Mouse (Mus musculus): Measurements from ENCODE around the gene Tmc2. TPM values are rescaled to one million over a fixed set of nuclear protein-coding genes. Genes with fewer than 3 reads are reported as not detected.
A peak's percentile ranks its signal among the peaks of the same experiment; 100 is the strongest.

Gene Tmc2
- polyA plus RNA-seq, 2 experiments: not detected

DNA sequence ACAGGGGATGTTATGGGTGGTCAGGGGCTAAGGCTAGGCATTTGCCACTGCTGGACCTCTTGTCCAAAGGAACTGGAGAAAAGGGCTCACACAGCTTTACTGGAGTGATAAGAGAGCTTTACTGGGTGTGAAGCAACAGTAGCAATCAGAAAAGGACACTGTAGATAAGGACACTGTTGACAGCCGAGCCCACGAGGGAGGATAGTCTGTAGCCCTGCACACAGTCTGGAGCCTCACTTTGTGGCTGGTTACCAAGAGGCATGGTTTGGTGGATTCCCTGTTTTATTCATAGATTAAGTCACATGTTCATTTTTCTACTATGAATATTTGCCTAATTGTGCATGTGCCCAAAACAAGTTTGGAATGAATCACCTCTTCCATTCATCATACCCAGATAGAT, 67.4 kb downstream of the Tmc2 start:
- ATAC-seq (ENCODE audit: insufficient read depth) (peak; percentile 89), DNase-seq (ENCODE audit: low read depth in 3 of 3, low spot score in 3 of 3) (peak; percentile 64 to 73 (median 68))
- 4% methylated on average over 2 of the region's 2 CpGs for WGBS (ENCODE audit: insufficient replicate concordance)
- H3K9me3 ChIP-seq (ENCODE audit: control insufficient read depth, low read length): no peaks in the 10 kb centered on the region
- peak overlapping the region; percentile 73 for H3K4me2 ChIP-seq (ENCODE audit: low read depth)
- no peaks in the 10 kb centered on the region for H3K27me3 ChIP-seq (ENCODE audit: control insufficient read depth, insufficient read depth, low read length)
- H3K36me3 ChIP-seq (replicated peaks; ENCODE audit: control insufficient read depth, insufficient read depth, low read depth): no peaks in the 10 kb centered on the region
- peak overlapping the region; percentile 58 for H3K27ac ChIP-seq
- H3K9ac ChIP-seq (replicated peaks): peak overlapping the region; percentile 15; the same call in 1 of the 2 replicates
- peaks cover 50 to 54% of the 10 kb centered on the region in 2 experiments for H3K4me1 ChIP-seq (replicated peaks; ENCODE audit: control insufficient read depth in 2 of 2, insufficient read depth in 2 of 2, low read length in 1 of 2)
- H3K4me3 ChIP-seq (ENCODE audit: insufficient read depth in 1 of 2, low read depth in 2 of 2, low read length in 2 of 2): peak overlapping the region in 1 of 2 experiments; percentile 8; a peak in 1 of 4 replicates
- peak; percentile 83 for TF ChIP-seq EP300 (IDR thresholded peaks at IDR 0.05; ENCODE audit: low read depth)
- TF ChIP-seq CTCF (IDR thresholded peaks at IDR 0.05; ENCODE audit: low read depth): no peak

DNA sequence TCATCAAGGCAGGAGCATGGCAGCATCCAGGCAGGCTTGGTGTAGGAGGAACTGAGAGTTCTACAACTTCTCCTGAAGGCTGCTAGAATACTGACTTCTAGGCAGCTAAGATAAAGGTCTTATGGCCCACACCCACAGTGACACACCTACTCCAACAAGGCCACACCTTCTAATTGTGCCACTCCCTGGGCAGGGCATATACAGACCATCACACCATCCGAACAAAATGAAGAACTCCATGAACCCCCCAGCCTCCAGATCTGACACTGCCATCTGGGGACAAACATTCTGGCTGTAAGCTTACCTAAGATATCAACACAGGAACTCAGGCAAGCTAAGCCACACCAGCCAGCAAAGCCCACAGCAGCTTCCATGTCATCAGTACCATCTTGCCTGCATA, 70.5 kb downstream of the Tmc2 start:
- no peaks in the 10 kb centered on the region for H3K36me3 ChIP-seq (replicated peaks; ENCODE audit: control insufficient read depth, insufficient read depth, low read depth)
- peak overlapping the region; percentile 55 to 59 for H3K4me3 ChIP-seq (ENCODE audit: insufficient read depth in 1 of 2, low read depth in 2 of 2, low read length in 2 of 2)
- H3K9me3 ChIP-seq (ENCODE audit: control insufficient read depth, low read length): no peaks in the 10 kb centered on the region
- H3K9ac ChIP-seq (replicated peaks): peak overlapping the region; percentile 67
- H3K4me1 ChIP-seq (replicated peaks; ENCODE audit: control insufficient read depth in 2 of 2, insufficient read depth in 2 of 2, low read length in 1 of 2): peaks cover 49 to 58% of the 10 kb centered on the region in 2 experiments
- peak; percentile 81 for ATAC-seq (ENCODE audit: insufficient read depth)
- no peaks in the 10 kb centered on the region for H3K27me3 ChIP-seq (ENCODE audit: control insufficient read depth, insufficient read depth, low read length)
- H3K4me2 ChIP-seq (ENCODE audit: low read depth): peak overlapping the region; percentile 73
- TF ChIP-seq CTCF (IDR thresholded peaks at IDR 0.05; ENCODE audit: low read depth): no peak
- TF ChIP-seq EP300 (IDR thresholded peaks at IDR 0.05; ENCODE audit: low read depth): peak; percentile 55; the same call in 1 of the 2 replicates
- WGBS (ENCODE audit: insufficient replicate concordance): 8% methylated on average over 1 of the region's 1 CpGs
- peak; percentile 56 to 76 (median 57) for DNase-seq (ENCODE audit: low read depth in 3 of 3, low spot score in 3 of 3)
- H3K27ac ChIP-seq: peak overlapping the region; percentile 69

DNA sequence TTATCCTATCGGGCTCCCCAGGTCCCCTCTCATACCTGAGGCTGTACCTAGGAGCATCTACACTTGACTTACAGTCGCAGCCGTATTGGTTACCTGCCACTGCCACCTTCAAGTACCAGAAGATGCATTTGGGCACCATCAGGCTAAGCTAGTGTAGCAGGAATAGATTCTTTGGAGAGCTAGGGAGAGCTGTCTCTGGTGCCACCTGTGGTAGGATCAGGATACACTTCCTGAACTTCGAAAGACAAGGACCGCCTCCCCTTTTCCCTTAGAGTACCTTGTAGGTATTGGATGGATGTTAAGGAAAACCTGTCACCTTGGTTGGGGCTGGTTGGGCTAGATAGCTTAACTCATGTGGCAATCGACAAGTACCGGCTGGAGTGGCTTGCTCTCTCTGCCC, 73.1 kb downstream of the Tmc2 start:
- no peaks in the 10 kb centered on the region for H3K27me3 ChIP-seq (ENCODE audit: control insufficient read depth, insufficient read depth, low read length)
- H3K9ac ChIP-seq (replicated peaks): no peak overlapping the region
- TF ChIP-seq CTCF (IDR thresholded peaks at IDR 0.05; ENCODE audit: low read depth) (no peak), EP300 (IDR thresholded peaks at IDR 0.05; ENCODE audit: low read depth) (no peak)
- DNase-seq (ENCODE audit: low read depth in 3 of 3, low spot score in 3 of 3) (no peak), ATAC-seq (ENCODE audit: insufficient read depth) (no peak)
- H3K4me1 ChIP-seq (replicated peaks; ENCODE audit: control insufficient read depth in 2 of 2, insufficient read depth in 2 of 2, low read length in 1 of 2): peaks cover 25 to 37% of the 10 kb centered on the region in 2 experiments
- H3K9me3 ChIP-seq (ENCODE audit: control insufficient read depth, low read length): no peaks in the 10 kb centered on the region
- H3K27ac ChIP-seq: no peak overlapping the region
- no peak overlapping the region for H3K4me2 ChIP-seq (ENCODE audit: low read depth)
- no peak overlapping the region for H3K4me3 ChIP-seq (ENCODE audit: insufficient read depth in 1 of 2, low read depth in 2 of 2, low read length in 2 of 2)
- H3K36me3 ChIP-seq (replicated peaks; ENCODE audit: control insufficient read depth, insufficient read depth, low read depth): no peaks in the 10 kb centered on the region
- WGBS (ENCODE audit: insufficient replicate concordance): 61% methylated on average over 7 of the region's 7 CpGs

DNA sequence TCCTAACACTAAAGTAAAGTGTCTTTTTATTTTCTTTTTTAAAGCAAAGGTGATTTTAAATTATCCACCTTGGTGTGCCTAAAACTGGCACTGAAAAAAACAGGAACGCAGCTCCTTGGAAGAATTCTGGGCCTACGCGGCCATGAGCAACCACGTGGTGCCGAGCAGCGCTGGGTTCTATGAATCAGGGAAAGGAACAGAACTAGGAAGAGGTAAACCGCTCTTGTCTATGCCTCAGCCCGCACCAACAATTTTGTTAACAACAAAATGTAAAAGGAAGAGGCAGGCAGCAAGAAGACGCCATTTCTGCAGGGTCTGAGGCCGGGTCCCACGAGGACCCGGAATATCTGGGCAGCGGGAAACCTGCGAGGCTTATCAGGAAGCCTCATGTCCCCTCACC, 78.7 kb downstream of the Tmc2 start:
- Histone ChIP-seq H3K9me3 (ENCODE audit: control insufficient read depth, low read length) (no peaks in the 10 kb centered on the region), H3K4me3 (ENCODE audit: insufficient read depth in 1 of 2, low read depth in 2 of 2, low read length in 2 of 2) (peak overlapping the region; percentile 79 to 98), H3K9ac (replicated peaks) (peak overlapping the region; percentile 97), H3K36me3 (replicated peaks; ENCODE audit: control insufficient read depth, insufficient read depth, low read depth) (peaks cover 36% of the 10 kb centered on the region), H3K4me2 (ENCODE audit: low read depth) (peak overlapping the region; percentile 98), H3K27me3 (ENCODE audit: control insufficient read depth, insufficient read depth, low read length) (no peaks in the 10 kb centered on the region), H3K27ac (peak overlapping the region; percentile 69), H3K4me1 (replicated peaks; ENCODE audit: control insufficient read depth in 2 of 2, insufficient read depth in 2 of 2, low read length in 1 of 2) (peaks cover 5 to 23% of the 10 kb centered on the region in 2 experiments; a peak in 3 of 4 replicates)
- ATAC-seq (ENCODE audit: insufficient read depth): peak; percentile 45
- no peak for DNase-seq (ENCODE audit: low read depth in 3 of 3, low spot score in 3 of 3)
- TF ChIP-seq CTCF (IDR thresholded peaks at IDR 0.05; ENCODE audit: low read depth) (no peak), EP300 (IDR thresholded peaks at IDR 0.05; ENCODE audit: low read depth) (no peak)
- 2% methylated on average over 14 of the region's 14 CpGs for WGBS (ENCODE audit: insufficient replicate concordance)

DNA sequence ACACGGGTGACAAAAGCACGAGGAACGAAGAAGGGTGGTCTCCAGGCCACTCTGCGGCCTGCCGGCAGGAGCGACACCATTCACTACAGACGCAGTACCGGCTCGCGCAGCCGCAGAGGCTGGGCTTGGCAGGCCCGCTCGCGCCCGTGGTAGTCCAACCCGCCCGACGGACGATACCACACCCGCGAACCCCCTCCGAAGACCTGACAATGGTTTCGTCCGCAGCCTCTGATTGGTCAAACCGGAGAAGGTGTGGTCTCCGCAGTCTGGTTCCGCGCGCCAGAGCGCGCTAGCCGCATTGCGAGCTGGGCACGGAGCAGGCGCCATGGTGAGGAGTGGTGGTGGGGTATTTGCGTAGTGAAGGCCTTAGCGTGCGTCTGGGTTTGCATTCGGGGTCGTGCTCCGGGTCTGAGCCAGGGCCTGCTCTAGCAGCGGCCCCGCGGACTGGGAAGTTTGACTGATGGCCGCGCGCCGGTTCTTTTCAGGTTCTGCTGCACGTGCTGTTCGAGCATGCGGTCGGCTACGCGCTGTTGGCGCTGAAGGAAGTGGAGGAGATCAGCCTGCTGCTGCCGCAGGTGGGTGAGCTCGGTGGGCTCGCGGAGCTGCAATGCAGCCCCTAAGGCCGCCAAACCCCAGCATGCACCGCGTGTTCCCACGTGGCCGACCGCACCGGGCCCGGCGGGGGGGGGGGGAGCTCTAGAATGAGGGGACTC, 79.3 kb downstream of the Tmc2 start, which contains the start of gene Nop56:
Nop56 (plus strand) TSS at position 282 of the 713 bp plus-strand sequence.
- H3K4me1 ChIP-seq (replicated peaks; ENCODE audit: control insufficient read depth in 2 of 2, insufficient read depth in 2 of 2, low read length in 1 of 2): peaks cover 5 to 23% of the 10 kb centered on the region in 2 experiments; a peak in 3 of 4 replicates
- H3K27me3 ChIP-seq (ENCODE audit: control insufficient read depth, insufficient read depth, low read length): no peaks in the 10 kb centered on the region
- ATAC-seq (ENCODE audit: insufficient read depth) (peak; percentile 96), DNase-seq (ENCODE audit: low read depth in 3 of 3, low spot score in 3 of 3) (peak; percentile 95 to 96 (median 96))
- under 1% methylated on average over 68 of the region's 68 CpGs for WGBS (ENCODE audit: insufficient replicate concordance)
- peak within 1 kb of the TSS; percentile 98 for H3K4me2 ChIP-seq (ENCODE audit: low read depth)
- H3K9ac ChIP-seq (replicated peaks): peak within 1 kb of the TSS; percentile 97
- peak within 1 kb of the TSS; percentile 71 for H3K27ac ChIP-seq
- H3K4me3 ChIP-seq (ENCODE audit: insufficient read depth in 1 of 2, low read depth in 2 of 2, low read length in 2 of 2): peak within 1 kb of the TSS; percentile 87 to 98
- TF ChIP-seq CTCF (IDR thresholded peaks at IDR 0.05; ENCODE audit: low read depth) (no peak; the same call in 1 of the 2 replicates), EP300 (IDR thresholded peaks at IDR 0.05; ENCODE audit: low read depth) (peak; percentile 11; the same call in 1 of the 2 replicates)
- H3K9me3 ChIP-seq (ENCODE audit: control insufficient read depth, low read length): no peaks in the 10 kb centered on the region
- H3K36me3 ChIP-seq (replicated peaks; ENCODE audit: control insufficient read depth, insufficient read depth, low read depth): peaks cover 39% of the 10 kb centered on the region

All from liver, embryonic 14.5 days (tissue).